Mouse (Mus musculus): ENCODE data around the gene Btla. TPM values are rescaled to one million over a fixed set of nuclear protein-coding genes. Genes with fewer than 3 reads are reported as not detected.

Btla gene
- polyA plus RNA-seq, 1 experiment = not detected

DNA sequence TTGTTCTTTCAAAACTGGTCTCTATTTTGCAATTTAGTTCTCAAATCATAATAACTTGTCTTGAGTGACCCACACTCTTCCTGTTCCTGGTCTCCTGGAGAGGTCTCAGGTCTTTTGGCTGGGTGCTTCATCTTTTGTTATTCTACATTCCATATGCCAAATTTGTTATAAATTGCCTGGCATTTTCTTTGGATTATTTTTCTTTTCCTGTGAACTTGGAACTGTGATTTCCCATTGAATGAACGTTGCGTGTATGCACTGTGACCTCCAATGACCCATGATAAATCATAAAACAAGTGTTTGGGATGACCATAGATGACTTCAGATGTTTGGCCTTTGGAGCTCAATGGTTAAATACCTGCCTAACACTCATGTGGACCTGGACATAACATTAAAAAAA, 25.6 kb downstream of the Btla start:
- no peak for TF ChIP-seq GATA1 (IDR thresholded peaks at IDR 0.05; ENCODE audit: low read length)

DNA sequence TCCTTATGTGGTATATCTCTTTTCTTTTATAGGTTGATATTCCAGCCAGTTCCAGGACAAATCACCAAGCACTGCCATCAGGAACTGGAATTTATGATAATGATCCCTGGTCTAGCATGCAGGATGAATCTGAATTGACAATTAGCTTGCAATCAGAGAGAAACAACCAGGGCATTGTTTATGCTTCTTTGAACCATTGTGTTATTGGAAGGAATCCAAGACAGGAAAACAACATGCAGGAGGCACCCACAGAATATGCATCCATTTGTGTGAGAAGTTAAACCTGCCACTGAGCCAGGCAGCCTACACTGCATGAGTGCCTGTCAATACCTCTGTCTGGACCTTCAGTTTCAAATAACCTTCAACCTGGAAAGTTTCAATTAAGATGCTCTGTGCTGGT, 26.2 kb downstream of the Btla start:
- TF ChIP-seq GATA1 (IDR thresholded peaks at IDR 0.05; ENCODE audit: low read length) = no peak

DNA sequence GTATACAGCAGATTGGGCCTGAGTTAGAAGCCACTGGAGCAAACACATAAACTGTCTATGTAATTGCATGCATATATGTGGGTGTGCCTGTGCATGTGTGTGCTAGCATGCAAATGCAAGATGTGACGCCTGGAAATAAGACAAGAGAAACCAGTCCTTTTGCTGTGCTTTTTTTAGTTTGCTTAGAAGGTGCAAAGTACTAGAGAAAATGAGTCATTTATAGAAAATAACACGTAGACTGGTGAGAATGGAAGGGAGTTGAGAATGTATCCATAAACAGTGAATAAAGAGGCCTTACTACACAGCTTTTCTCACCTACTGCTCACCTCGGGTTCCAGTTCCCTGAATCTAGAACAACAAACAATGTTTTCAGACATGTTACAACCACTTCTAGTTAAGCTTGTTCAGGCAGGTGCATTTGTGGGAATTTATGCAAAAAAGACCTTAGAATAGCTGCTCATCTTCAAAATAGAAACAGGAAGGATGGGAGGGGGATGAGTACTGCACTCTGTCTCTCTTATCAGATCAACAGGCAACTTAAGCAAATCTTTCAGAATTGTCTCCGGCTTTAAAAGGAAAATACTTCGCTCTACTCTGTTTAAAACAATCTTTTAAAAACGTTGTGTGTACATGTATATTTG, 27.8 kb downstream of the Btla start:
- no peak for TF ChIP-seq GATA1 (IDR thresholded peaks at IDR 0.05; ENCODE audit: low read length)

- TF ChIP-seq GATA1 (IDR thresholded peaks at IDR 0.05; ENCODE audit: low read length) = no peak
Observed at GRCm38 (mm10) chr16:45255183-45255861, 31.2 kb downstream of the Btla start.

DNA sequence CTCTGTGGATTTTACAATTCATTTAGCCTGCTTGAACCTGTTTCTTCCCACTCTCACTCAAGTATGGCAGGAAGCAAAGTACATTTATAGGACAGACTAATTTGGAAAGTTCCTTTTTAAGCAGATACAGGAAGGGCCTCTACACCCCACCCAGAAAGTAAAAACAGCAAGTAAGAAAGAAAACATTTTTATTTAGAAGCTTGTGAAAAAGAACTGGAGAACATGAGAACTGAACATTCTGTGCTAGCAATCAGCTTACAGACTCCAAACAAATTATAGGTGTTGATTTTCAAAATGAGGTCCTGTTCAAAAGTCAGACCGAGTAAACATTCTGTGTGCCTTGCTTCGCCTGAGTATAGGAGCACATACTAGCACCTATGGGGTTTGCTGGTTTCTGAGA, 32.8 kb downstream of the Btla start:
- TF ChIP-seq GATA1 (IDR thresholded peaks at IDR 0.05; ENCODE audit: low read length) = no peak

GRCm38 (mm10) chr16:45257567-45257966, 33.5 kb downstream of the Btla start:
- TF ChIP-seq GATA1 (IDR thresholded peaks at IDR 0.05; ENCODE audit: low read length) = no peak

GRCm38 (mm10) chr16:45259663-45260062, 35.5 kb downstream of the Btla start:
- TF ChIP-seq GATA1 (IDR thresholded peaks at IDR 0.05; ENCODE audit: low read length) = no peak

DNA sequence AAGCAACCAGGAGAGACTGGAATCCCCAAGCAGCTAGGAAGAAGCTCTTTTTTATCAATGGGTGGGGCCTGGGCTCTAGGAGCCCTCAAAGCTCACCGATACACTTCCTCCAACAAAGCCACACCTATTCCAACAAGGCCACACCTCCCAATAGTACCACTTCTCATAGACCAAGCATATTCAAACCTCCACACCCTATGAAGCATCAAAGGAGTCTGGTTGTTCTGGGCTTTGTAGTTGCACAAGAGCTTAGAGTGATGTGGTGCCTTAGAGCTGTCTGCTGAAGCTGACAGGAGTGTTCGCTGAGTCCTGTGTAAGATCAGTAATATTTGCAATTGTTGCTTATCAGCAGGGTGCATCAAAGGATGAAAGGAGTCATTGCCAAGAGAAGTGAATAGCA, 37.2 kb downstream of the Btla start:
- no peak for TF ChIP-seq GATA1 (IDR thresholded peaks at IDR 0.05; ENCODE audit: low read length)

GRCm38 (mm10) chr16:45262051-45262450, 37.9 kb downstream of the Btla start:
- TF ChIP-seq GATA1 (IDR thresholded peaks at IDR 0.05; ENCODE audit: low read length) = no peak

GRCm38 (mm10) chr16:45269886-45270285, 45.8 kb downstream of the Btla start:
- TF ChIP-seq GATA1 (IDR thresholded peaks at IDR 0.05; ENCODE audit: low read length) = no peak

DNA sequence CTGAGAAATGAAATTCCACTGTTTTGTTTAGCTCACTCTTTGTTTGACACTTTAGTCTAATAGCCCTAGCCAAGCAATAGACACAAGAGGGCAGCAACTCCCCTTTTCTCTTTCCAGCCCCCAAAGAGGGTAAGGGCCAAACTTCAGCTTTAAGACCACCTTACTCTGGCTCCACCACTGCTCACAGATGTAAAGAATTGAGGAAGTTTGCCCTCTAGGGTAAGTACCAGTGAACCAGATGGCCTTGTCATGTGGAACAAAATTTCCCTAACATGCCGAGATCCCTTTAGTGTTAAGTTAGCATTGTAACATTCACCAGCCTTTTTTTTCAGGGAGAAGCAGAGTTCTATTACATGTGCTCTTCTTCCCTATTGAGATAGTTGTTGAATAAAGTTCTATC, 59.0 kb downstream of the Btla start:
- TF ChIP-seq GATA1 (IDR thresholded peaks at IDR 0.05; ENCODE audit: low read length) = no peak

GRCm38 (mm10) chr16:45297806-45298205, 73.7 kb downstream of the Btla start:
- no peak for TF ChIP-seq GATA1 (IDR thresholded peaks at IDR 0.05; ENCODE audit: low read length)

Other genes with a start within 250 kb of the Btla start
- gene Ccdc80, start 130.9 kb upstream of the Btla start, polyA plus RNA-seq (2012) = not detected in 2 replicates
- 0.12 TPM in 1 of 2 replicates, not detected in the other for gene Slc35a5, start 65.6 kb upstream of the Btla start, polyA plus RNA-seq (2012)
- gene Atg3, start 65.5 kb upstream of the Btla start, polyA plus RNA-seq (2012) = 12.8 and 16.2 TPM in 2 replicates
- not detected in 2 replicates for gene Cd200, start 184.7 kb downstream of the Btla start, polyA plus RNA-seq (2012)